Comparison of ENCODE assay signal across 51 mouse cellular contexts in genomic region chr3:92905182-92905581, GRCm38 (mm10). TPM values are rescaled to one million over a fixed set of nuclear protein-coding genes. Genes with fewer than 3 reads are reported as not detected.
"Had no signal": no experiment of that assay in that cellular context is flagged by ENCODE, and none has a peak within 500 bp of the region (broad histone marks: within the 10 kb centered on the region; RNA-seq: fewer than 3 reads in every experiment).

No protein-coding gene starts in this region.

- DNase-seq: heart, postnatal 10 days; heart, postnatal 14 days; heart, postnatal 36 days; heart, postnatal 4 days; kidney, adult 11 months; kidney, adult 18-20 months; kidney, adult 2 months; kidney, adult 8-10 months; kidney, adult 9 months; kidney, postnatal 10 days; kidney, postnatal 14 days; kidney, postnatal 25 days; kidney, postnatal 36 days; kidney, postnatal 4 days; layer of hippocampus, adult 9-11 months; layer of hippocampus, postnatal 36 days had no signal

- ATAC-seq: hindbrain, embryonic 16.5 days; hindbrain, postnatal 0 days; inflammation-experienced regulatory T-cells, adult 6 months; intestine, embryonic 15.5 days; intestine, embryonic 16.5 days; intestine, postnatal 0 days had no signal

- H3K36me3 ChIP-seq: heart, embryonic 10.5 days; heart, embryonic 12.5 days; heart, embryonic 13.5 days; heart, embryonic 15.5 days; hindbrain, embryonic 10.5 days; hindbrain, embryonic 12.5 days; hindbrain, embryonic 13.5 days; hindbrain, embryonic 15.5 days; intestine, embryonic 15.5 days; kidney, embryonic 15.5 days had no signal

- H3K27ac ChIP-seq: heart, embryonic 10.5 days; heart, embryonic 13.5 days; heart, embryonic 15.5 days; hindbrain, embryonic 10.5 days; hindbrain, embryonic 12.5 days; hindbrain, embryonic 13.5 days; hindbrain, embryonic 14.5 days; hindbrain, embryonic 15.5 days; hindbrain, postnatal 0 days; intestine, embryonic 15.5 days; kidney, embryonic 15.5 days; kidney, postnatal 0 days; layer of hippocampus, adult 2 months had no signal

- H3K9me3 ChIP-seq: heart, embryonic 10.5 days; heart, embryonic 12.5 days; heart, embryonic 13.5 days; heart, embryonic 15.5 days; hindbrain, embryonic 10.5 days; hindbrain, embryonic 12.5 days; hindbrain, embryonic 13.5 days; hindbrain, embryonic 15.5 days; intestine, embryonic 15.5 days; kidney, embryonic 15.5 days had no signal

- H3K4me2 ChIP-seq: heart, embryonic 11.5 days; heart, embryonic 12.5 days; heart, embryonic 13.5 days; heart, embryonic 15.5 days; hindbrain, embryonic 12.5 days; hindbrain, embryonic 13.5 days; hindbrain, embryonic 14.5 days; hindbrain, embryonic 15.5 days; intestine, embryonic 15.5 days; kidney, embryonic 15.5 days had no signal

- H3K9ac ChIP-seq: heart, embryonic 12.5 days; heart, embryonic 13.5 days; heart, embryonic 15.5 days; hindbrain, embryonic 12.5 days; hindbrain, embryonic 13.5 days; hindbrain, embryonic 14.5 days; hindbrain, embryonic 15.5 days; intestine, embryonic 15.5 days; kidney, embryonic 15.5 days had no signal

- H3K27me3 ChIP-seq: heart, embryonic 12.5 days; heart, embryonic 13.5 days; heart, embryonic 15.5 days; hindbrain, embryonic 12.5 days; hindbrain, embryonic 13.5 days; hindbrain, embryonic 15.5 days; intestine, embryonic 15.5 days; kidney, embryonic 15.5 days had no signal

- H3K4me1 ChIP-seq: heart, embryonic 10.5 days; heart, embryonic 12.5 days; heart, embryonic 13.5 days; heart, embryonic 15.5 days; hindbrain, embryonic 10.5 days; hindbrain, embryonic 12.5 days; hindbrain, embryonic 13.5 days; hindbrain, embryonic 15.5 days; intestine, embryonic 15.5 days; kidney, embryonic 15.5 days had no signal

- H3K4me3 ChIP-seq: heart, embryonic 10.5 days; heart, embryonic 12.5 days; heart, embryonic 13.5 days; heart, embryonic 15.5 days; hindbrain, embryonic 10.5 days; hindbrain, embryonic 12.5 days; hindbrain, embryonic 13.5 days; hindbrain, embryonic 15.5 days; intestine, embryonic 15.5 days; kidney, embryonic 15.5 days; layer of hippocampus, adult 2 months had no signal

RNA-seq across cellular contexts. Expression of gene Lce3a, which starts 20.8 kb away (rescaled TPM):
- total RNA-seq: heart, postnatal 10 days; heart, postnatal 14 days; heart, postnatal 25 days; heart, postnatal 36 days; heart, postnatal 4 days; hematopoietic stem cell, adult 5-6 weeks; hindbrain, postnatal 0 days; layer of hippocampus, adult 18-20 months; layer of hippocampus, adult 2 months; layer of hippocampus, adult 8-10 months; layer of hippocampus, postnatal 10 days; layer of hippocampus, postnatal 14 days; layer of hippocampus, postnatal 25 days; layer of hippocampus, postnatal 36 days; left cerebral cortex, adult 18-20 months had no signal
- polyA plus RNA-seq: heart, embryonic 10.5 days; heart, embryonic 11.5 days; heart, embryonic 12.5 days; heart, embryonic 13.5 days; heart, embryonic 14.5 days; heart, embryonic 15.5 days; heart, embryonic 16.5 days; heart, postnatal 0 days; hindbrain, embryonic 10.5 days; hindbrain, embryonic 11.5 days; hindbrain, embryonic 12.5 days; hindbrain, embryonic 13.5 days; hindbrain, embryonic 14.5 days; hindbrain, embryonic 15.5 days; hindbrain, embryonic 16.5 days; hindbrain, postnatal 0 days; inflammation-experienced regulatory T-cells, adult 6 months; intestine, embryonic 14.5 days; intestine, embryonic 15.5 days; intestine, embryonic 16.5 days; intestine, postnatal 0 days; kidney, adult 2 months; kidney, embryonic 14.5 days; kidney, embryonic 15.5 days; kidney, embryonic 16.5 days; kidney, postnatal 0 days; large intestine, adult 2 months had no signal

RNA-seq across cellular contexts. Expression of gene Lce3b, which starts 27.6 kb away (rescaled TPM):
- total RNA-seq: heart, postnatal 10 days; heart, postnatal 14 days; heart, postnatal 25 days; heart, postnatal 36 days; heart, postnatal 4 days; hematopoietic stem cell, adult 5-6 weeks; hindbrain, postnatal 0 days; layer of hippocampus, adult 18-20 months; layer of hippocampus, adult 2 months; layer of hippocampus, adult 8-10 months; layer of hippocampus, postnatal 10 days; layer of hippocampus, postnatal 14 days; layer of hippocampus, postnatal 25 days; layer of hippocampus, postnatal 36 days; left cerebral cortex, adult 18-20 months had no signal
- polyA plus RNA-seq: heart, embryonic 10.5 days; heart, embryonic 11.5 days; heart, embryonic 12.5 days; heart, embryonic 13.5 days; heart, embryonic 14.5 days; heart, embryonic 15.5 days; heart, embryonic 16.5 days; heart, postnatal 0 days; hindbrain, embryonic 10.5 days; hindbrain, embryonic 11.5 days; hindbrain, embryonic 12.5 days; hindbrain, embryonic 13.5 days; hindbrain, embryonic 14.5 days; hindbrain, embryonic 15.5 days; hindbrain, embryonic 16.5 days; hindbrain, postnatal 0 days; inflammation-experienced regulatory T-cells, adult 6 months; intestine, embryonic 14.5 days; intestine, embryonic 15.5 days; intestine, embryonic 16.5 days; intestine, postnatal 0 days; kidney, adult 2 months; kidney, embryonic 14.5 days; kidney, embryonic 15.5 days; kidney, embryonic 16.5 days; kidney, postnatal 0 days; large intestine, adult 2 months had no signal

RNA-seq across cellular contexts. Expression of gene 2310050C09Rik, which starts 35.2 kb away (rescaled TPM):
- total RNA-seq: heart, postnatal 10 days; heart, postnatal 14 days; heart, postnatal 25 days; heart, postnatal 36 days; heart, postnatal 4 days; hematopoietic stem cell, adult 5-6 weeks; hindbrain, postnatal 0 days; layer of hippocampus, adult 18-20 months; layer of hippocampus, adult 2 months; layer of hippocampus, adult 8-10 months; layer of hippocampus, postnatal 10 days; layer of hippocampus, postnatal 14 days; layer of hippocampus, postnatal 25 days; layer of hippocampus, postnatal 36 days; left cerebral cortex, adult 18-20 months had no signal
- polyA plus RNA-seq: heart, embryonic 10.5 days; heart, embryonic 11.5 days; heart, embryonic 12.5 days; heart, embryonic 13.5 days; heart, embryonic 14.5 days; heart, embryonic 15.5 days; heart, embryonic 16.5 days; heart, postnatal 0 days; hindbrain, embryonic 10.5 days; hindbrain, embryonic 11.5 days; hindbrain, embryonic 12.5 days; hindbrain, embryonic 13.5 days; hindbrain, embryonic 14.5 days; hindbrain, embryonic 15.5 days; hindbrain, embryonic 16.5 days; hindbrain, postnatal 0 days; inflammation-experienced regulatory T-cells, adult 6 months; intestine, embryonic 14.5 days; intestine, embryonic 15.5 days; intestine, embryonic 16.5 days; intestine, postnatal 0 days; kidney, adult 2 months; kidney, embryonic 14.5 days; kidney, embryonic 15.5 days; kidney, embryonic 16.5 days; kidney, postnatal 0 days; large intestine, adult 2 months had no signal

RNA-seq across cellular contexts. Expression of gene Lce3c, which starts 39.1 kb away (rescaled TPM):
- total RNA-seq: heart, postnatal 10 days; heart, postnatal 14 days; heart, postnatal 25 days; heart, postnatal 36 days; heart, postnatal 4 days; hematopoietic stem cell, adult 5-6 weeks; hindbrain, postnatal 0 days; layer of hippocampus, adult 18-20 months; layer of hippocampus, adult 2 months; layer of hippocampus, adult 8-10 months; layer of hippocampus, postnatal 10 days; layer of hippocampus, postnatal 14 days; layer of hippocampus, postnatal 25 days; layer of hippocampus, postnatal 36 days; left cerebral cortex, adult 18-20 months had no signal
- polyA plus RNA-seq: heart, embryonic 10.5 days; heart, embryonic 11.5 days; heart, embryonic 12.5 days; heart, embryonic 13.5 days; heart, embryonic 14.5 days; heart, embryonic 15.5 days; heart, embryonic 16.5 days; heart, postnatal 0 days; hindbrain, embryonic 10.5 days; hindbrain, embryonic 11.5 days; hindbrain, embryonic 12.5 days; hindbrain, embryonic 13.5 days; hindbrain, embryonic 14.5 days; hindbrain, embryonic 15.5 days; inflammation-experienced regulatory T-cells, adult 6 months; intestine, embryonic 14.5 days; intestine, embryonic 15.5 days; intestine, embryonic 16.5 days; intestine, postnatal 0 days; kidney, adult 2 months; kidney, embryonic 14.5 days; kidney, embryonic 15.5 days; kidney, embryonic 16.5 days; kidney, postnatal 0 days; large intestine, adult 2 months had no signal

RNA-seq across cellular contexts. Expression of gene Lce3d, which starts 52.0 kb away (rescaled TPM):
- total RNA-seq: heart, postnatal 10 days; heart, postnatal 14 days; heart, postnatal 25 days; heart, postnatal 36 days; heart, postnatal 4 days; hematopoietic stem cell, adult 5-6 weeks; hindbrain, postnatal 0 days; layer of hippocampus, adult 18-20 months; layer of hippocampus, adult 2 months; layer of hippocampus, adult 8-10 months; layer of hippocampus, postnatal 10 days; layer of hippocampus, postnatal 14 days; layer of hippocampus, postnatal 25 days; layer of hippocampus, postnatal 36 days; left cerebral cortex, adult 18-20 months had no signal
- polyA plus RNA-seq: heart, embryonic 10.5 days; heart, embryonic 11.5 days; heart, embryonic 12.5 days; heart, embryonic 13.5 days; heart, embryonic 14.5 days; heart, embryonic 15.5 days; heart, embryonic 16.5 days; heart, postnatal 0 days; hindbrain, embryonic 10.5 days; hindbrain, embryonic 11.5 days; hindbrain, embryonic 12.5 days; hindbrain, embryonic 13.5 days; hindbrain, embryonic 14.5 days; hindbrain, embryonic 15.5 days; hindbrain, embryonic 16.5 days; hindbrain, postnatal 0 days; inflammation-experienced regulatory T-cells, adult 6 months; intestine, embryonic 14.5 days; intestine, embryonic 15.5 days; intestine, embryonic 16.5 days; intestine, postnatal 0 days; kidney, adult 2 months; kidney, embryonic 14.5 days; kidney, embryonic 15.5 days; kidney, embryonic 16.5 days; kidney, postnatal 0 days; large intestine, adult 2 months had no signal
